Mouse (Mus musculus) cerebellum, adult 9-11 months (tissue): ENCODE measurements around the gene Loxl3.

Experiments
- DNase-seq: peaks from one replicate; pipeline ENCODE4 v3.0.0; 2022

Loxl3 gene

DNA sequence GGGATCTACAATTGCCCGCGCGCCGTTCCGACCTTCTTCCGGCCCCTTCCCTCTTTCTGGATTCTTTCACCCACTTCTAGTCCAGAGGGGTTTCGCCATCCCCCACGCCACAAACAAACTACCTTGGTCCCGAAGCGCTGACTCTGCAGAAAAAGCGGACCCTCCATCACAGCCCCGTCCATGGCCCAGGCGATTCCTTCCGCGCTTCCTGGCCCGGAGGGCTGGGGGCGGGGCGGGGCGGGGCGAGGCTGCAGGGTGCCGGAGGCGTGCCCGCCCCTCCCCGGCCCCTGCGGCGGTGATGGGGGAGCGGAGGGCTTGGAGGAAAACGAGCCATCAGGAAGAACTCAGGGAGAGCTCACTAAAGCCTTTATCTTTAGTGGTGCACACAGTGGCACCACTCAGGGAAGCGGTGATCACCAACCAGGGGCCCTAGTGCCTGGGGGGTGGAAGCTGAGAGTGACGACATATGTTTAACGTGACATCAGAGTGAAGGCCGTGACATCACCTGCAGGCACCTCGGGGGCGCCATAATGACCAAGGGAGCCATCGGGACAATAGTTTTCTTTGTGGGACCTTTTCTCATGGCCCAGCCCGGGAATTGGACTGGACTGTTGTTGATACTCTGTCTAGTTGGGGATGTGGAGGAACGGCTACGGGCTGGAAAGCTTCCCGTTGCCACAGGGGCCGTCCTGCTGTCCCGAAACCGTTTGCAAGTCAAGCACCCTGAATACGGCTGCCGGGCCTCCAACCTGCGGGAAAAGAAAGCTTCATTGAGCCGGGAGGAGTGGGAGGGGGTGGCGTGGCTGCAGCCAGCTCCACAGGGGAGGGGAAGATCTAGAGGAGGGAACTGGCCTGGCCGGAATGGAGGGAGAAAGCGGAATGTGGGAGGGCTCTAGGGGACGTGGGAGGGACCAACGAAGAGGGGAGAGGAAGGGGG, at the start of gene Loxl3, which contains the start of gene Dok1:
TSS of gene Loxl3 (plus strand) at position 925 of the 937 bp plus-strand sequence.
TSS of gene Dok1 (minus strand) at position 223 of the 937 bp plus-strand sequence.
- DNase-seq = no peak

DNA sequence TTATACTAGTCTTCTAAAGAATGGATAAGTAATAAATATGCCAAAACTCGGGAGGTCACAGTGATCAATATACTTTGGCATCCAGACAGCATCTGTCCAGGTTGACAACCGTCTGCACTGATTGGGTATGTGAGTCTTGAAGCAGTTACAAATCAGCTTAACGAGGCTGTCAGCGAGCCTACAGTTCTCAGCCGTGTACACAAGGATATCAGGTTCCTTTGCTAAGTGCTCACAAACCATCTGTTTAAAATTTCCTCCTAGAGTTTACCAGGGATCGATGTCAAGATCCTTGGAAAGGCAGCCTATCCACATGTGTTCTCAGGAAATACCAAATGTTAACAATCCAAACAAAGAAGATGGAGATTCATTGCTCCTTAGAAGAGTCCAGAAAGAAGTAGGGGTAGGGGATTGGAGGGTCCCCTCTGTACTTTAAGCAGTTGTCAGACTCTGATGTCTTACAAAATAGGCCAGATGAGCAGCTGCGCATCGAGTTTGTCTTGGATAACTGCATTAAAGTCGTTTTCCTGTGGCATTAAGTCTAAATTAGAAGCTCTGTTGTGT, 46.5 kb upstream of the Loxl3 start:
- no peak for DNase-seq

DNA sequence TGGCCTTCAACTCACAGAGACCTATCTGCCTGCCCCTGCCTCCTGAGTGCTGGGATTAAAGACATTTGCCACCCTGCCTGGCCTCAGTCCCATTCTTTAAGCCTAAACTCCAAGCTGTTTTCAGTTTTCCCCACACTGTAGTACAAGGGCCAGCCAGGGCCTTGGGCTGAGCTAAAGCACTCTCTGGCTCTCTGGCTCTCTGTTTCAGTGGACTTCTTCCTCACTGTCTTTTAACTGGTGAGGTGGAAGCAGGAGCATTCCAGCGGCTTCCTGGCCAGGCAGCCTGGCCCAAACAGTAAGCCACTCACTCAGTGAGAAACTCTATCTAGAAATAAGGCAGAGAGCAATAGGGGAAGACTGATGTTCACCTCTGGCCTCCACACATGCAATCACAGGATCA, 40.3 kb upstream of the Loxl3 start:
- no peak for DNase-seq

DNA sequence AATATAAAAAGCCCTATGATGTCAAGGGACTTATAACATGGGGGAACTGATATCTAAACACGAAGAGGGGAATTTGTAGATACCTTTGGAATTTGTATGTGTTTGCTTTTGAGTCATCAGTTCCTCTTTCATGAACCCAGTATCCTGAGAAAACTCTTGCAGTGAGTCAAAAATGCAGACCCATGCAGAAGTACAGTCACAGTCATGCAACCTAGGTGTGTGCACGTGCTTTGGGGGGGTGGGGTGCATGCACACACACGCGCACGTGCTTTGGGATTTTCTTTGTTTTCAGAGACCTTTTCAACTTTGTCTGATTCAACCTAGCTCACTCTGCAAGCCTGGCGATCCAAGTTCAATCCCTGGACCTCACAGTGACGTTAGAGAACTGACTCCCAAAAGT, 39.6 kb upstream of the Loxl3 start:
- no peak for DNase-seq

DNA sequence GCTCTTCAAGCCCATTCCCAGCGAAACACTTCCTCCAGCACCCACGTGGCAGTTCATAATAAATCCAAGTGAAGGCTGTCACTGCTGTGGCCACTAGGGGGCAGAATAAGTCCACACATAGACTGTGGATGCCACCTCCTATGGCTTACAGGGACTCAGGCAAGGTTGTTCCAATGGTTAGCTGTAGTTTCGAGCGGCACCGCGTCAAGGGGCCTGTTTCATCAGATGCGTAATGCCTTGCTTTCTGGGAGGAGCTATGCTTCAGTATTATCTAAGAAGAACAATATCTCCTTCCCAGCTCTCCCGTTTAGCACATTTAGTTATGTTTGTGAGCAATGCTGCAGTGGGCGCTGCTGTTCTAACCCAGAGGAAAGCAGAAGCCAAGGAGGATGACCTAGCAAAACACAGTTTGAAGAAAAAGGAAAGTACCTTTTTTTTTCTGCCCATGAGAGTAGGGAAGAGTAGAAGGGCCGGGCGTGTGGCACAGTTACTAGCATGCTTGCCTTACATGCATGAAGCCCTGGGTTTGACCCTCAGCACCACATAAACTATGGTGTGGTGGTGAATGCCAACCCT, 37.1 kb upstream of the Loxl3 start:
- peak; percentile 86 for DNase-seq

DNA sequence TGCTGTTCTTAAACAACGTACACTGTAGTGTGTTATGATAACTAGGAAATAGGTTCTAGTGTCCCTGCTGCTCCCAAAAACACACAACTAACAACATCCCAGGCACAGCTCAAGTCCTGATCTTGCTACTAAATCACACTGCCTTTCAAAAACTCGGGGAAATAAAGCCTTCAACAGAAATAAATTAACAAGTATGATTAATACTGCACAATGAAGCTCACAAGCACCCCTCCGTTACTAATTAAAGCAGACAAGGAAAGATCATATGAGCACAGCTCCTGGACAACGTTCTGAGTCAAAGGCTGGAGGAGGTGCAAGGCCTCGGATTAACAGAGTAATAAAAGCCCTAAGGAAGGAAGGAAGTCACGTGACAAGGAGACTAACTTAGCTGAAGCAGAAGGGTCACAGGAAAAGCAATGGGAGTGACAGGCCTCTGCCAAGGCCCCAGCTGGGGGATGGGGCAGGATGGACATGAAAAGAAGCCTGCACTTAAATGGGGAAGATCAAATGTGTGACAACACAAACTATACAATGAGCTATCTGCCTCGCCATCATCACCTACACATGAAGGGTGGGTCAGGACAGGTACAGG, 36.4 kb upstream of the Loxl3 start:
- peak; percentile 21 for DNase-seq

DNA sequence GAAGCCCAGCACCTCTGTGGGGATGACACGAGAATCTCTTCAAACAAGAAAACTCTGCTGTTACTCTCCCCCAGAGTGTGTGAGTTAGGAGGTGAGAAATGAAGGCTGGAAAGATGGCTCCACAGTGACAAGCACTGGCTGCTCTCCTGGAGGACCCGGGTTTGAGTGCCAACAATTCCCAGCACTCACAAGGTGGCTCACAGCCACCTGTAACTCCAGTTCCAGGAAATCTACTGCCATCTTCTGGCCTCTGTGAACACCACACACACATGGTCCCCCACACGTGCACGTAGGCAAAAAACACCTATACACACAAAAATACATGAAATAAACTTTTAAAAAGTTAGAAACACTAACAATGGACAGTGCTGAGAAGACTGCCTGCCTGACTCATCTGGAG, 35.6 kb upstream of the Loxl3 start:
- no peak for DNase-seq

DNA sequence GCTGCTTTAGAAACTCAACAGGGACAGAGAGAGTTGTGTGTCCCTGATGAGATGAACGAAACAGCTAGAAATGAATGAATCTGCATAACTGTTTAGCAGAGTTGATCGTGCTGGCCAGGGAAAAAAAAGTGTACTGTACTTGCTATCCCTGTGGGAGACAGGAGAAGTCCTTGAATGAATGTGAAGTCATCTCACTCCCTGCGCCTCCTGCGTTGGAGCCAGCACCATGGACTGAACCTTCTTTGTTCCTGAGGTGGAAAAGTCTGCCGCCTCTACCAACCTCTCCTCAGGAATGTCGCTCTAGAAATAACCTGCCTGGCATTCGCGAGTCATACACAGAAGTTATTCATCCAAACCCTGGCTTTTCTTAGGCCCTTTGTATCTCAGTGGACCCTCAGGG, 34.0 kb upstream of the Loxl3 start:
- DNase-seq = no peak

DNA sequence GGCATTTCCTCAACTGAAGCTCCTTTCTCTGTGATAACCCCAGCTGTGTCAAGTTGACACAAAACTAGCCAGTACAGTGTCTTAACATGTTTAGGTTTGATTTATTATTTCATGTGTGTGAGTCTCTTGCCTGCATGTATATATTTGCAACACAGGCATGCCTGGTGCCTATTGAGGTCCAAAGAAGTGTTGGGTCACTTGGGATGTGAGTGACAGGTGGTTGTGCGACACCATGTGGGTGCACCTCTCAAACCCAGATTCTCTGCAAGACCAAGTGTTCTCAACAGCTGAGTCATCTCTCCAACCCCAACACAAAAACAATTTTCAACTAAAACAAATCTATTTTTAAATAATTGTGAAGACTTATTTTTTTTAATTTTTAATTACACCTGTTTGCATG, 30.9 kb upstream of the Loxl3 start:
- no peak for DNase-seq

DNA sequence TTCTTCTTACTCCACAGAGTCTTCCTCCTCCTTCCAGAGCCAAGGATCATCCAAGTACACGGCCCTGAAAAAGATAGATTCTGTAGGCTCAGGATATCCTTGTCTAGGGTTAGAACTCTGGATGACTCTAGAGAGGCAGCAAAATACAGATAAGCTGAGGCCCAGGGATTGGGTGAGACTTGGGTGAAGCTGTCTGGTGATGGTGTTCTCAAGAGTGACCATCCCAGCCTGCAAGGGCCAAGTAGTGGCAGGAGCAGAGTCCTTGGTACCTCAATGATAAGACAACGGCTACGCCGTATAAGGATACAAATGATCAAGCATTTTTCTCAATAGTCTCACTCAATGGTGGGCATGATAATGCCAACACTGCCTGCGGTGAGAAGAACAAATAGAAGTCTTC, 30.1 kb upstream of the Loxl3 start:
- DNase-seq = no peak

DNA sequence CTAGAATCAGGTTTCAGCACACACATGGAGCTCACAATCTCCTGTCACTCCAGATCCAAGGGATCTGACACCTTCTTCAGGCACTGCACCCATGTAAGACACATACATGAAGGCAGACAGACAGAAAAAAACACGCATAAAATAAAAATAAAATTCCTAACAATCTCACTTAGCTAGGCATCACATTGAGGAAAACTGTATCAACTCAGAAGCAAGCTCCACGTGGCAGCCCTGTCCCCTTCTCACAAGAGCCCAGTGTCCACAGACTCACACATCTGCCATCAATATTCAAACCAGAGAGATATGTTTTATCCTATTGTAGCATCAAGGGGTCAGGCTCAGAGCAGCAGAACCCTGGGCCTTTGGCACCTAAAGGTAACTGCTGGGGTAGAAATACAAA, 29.7 kb upstream of the Loxl3 start:
- no peak for DNase-seq

DNA sequence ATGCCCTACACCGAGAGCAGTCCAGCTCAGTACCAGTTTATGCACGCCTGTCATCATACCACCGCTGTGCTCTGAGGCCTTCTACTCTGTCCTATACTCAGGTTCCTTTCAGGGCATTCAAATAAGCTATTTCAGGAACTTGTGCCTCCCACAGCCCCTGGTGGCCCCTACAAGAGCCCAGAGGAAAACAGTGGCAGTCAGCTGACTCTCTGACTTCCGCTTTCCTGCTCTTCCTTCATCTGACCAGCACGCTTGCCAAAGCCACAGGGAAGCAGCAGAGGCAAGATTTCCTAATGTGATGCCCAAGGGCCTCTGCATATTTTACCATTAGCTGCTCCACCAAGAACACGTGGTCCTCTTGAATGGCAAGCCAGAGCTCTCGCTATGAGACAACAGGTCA, 29.1 kb upstream of the Loxl3 start:
- DNase-seq = no peak

DNA sequence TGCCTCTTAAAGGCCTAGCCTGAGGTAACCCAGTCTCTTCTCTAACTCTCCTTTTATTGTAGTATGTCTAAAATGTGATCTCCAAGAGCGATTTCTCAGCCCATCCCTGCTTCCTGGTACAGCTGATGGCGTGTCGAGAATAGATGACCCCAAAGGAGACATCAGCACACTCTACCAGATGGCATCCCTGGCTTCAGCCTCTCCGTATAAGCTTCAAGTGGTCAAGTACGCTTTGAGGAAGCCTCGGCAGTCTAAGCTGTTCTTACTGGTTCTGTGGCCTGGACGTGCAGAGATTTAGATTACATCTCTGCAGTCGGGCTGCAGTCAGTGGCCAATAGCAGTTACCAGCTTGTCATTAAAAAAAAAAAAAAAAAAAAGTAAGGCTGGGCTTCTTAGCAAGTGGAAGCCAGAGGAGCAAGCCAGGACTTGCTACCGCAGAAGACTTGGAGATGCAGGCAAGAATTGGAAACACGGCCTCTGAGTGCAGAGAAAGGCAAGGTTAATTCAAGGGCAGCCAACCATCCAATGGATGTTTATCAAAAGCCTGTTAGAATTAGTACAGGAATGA, 28.4 kb upstream of the Loxl3 start:
- no peak for DNase-seq

DNA sequence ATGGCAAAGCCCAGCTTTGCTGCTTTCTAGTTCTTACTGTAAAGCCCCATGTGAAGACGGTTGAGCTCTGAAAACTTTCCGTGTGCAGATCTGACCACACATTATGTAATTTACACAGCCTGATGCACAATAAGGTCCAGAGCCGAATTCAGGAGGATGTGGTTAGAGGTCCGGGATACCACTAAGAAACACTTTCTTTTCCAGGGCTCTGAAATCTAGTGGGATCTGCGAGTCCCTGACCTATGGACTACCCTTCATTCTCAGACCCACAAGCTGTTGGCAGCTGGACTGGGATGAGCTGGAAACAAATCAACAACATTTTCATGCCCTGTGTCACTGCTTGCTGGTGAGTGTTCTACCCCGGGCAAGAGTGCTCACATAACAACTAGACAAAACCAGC, 27.9 kb upstream of the Loxl3 start:
- no peak for DNase-seq

DNA sequence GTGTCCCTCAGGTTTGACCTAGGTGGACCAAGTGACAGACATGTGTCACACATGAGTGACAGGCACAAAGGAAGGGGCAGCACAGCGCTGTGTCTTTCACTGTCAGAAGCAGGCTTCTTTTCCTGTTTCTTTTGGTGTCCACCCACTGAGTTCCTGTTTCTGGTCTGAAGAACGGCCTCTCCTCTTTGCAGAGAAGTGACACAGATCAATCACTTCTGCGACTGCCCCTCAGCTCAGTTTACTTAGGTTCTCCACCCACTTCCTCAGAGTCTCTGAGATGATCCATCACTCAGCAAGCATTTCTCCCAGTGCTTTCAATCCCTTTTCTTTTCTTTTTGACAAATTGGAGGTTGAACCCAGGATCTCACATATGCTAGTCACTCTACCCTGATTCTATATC, 25.3 kb upstream of the Loxl3 start:
- no peak for DNase-seq

DNA sequence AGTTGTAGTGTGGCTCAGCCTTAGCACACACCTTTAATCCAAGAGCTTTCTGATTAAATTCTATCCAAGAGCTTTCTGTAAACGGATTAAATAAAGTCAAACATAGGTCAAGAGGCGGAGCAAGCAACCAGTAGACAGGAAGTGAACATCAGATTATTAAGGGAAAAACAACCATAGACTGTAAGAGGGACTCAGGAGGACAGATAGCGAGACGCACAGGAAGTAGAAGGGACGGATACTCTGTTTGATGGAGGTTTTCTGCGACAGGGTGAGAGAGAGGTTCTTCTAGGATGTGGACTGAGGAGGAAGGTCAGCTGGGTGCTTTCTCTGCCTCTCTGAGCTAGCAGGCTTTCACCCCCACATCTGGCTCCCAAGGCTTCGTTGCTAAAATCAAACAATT, 24.0 kb upstream of the Loxl3 start:
- DNase-seq = no peak

DNA sequence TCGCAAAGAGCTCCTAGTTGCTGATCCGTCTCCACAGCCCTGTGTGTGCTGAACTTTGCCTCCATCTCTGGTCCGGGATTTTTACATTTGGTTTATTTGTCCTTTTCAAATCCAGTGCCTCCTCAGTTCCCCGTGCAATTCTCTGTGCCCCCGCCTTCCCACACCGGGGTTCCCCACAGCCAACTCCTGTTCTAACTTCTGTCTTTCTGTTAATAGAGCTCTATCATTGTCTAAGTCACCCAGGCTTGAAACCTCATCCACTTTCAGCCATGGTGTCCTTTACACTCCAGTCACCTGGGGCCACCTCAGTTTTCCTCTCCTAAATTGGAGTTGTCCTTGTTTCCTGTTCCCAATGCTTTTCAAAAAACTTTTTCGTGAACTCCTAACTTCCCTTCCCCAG, 22.7 kb upstream of the Loxl3 start:
- DNase-seq = no peak

DNA sequence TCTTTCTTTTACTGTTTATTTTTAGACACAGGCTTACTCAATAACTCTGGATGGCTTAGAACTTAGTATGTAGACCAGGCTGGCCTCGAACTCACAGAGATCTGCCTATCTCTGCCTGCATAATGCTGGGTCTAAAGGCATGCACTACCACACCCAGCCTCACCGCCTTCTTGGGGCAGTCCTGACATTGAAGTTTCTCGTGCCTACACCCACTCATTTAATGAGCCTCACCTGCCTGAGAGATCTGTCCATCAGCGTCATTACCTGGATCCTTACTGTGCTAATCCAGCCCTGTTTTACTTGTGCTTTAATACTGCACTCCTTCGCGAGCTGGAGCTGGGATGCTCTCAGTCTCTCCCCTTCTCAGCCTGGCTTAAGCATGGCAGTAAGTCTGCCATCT, 22.2 kb upstream of the Loxl3 start:
- DNase-seq = no peak

DNA sequence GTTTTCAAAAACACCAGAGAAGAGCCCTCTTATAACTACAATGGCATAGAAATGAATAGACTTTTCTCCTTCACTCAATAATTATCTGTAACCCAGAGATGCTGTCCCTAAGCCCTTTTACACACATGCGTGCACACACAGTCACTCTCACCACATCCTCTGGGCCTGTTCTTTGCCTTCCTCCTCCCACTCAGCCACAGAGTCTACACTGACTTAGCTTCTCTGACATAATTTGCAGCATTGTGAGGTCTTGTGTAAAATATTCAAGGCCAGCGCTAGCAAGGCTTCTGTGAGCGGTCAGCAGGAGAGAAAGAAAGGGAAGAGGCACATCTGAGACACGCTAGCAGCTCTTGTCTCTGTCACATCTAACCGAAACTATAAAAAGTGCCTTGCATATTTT, 20.5 kb upstream of the Loxl3 start:
- no peak for DNase-seq

DNA sequence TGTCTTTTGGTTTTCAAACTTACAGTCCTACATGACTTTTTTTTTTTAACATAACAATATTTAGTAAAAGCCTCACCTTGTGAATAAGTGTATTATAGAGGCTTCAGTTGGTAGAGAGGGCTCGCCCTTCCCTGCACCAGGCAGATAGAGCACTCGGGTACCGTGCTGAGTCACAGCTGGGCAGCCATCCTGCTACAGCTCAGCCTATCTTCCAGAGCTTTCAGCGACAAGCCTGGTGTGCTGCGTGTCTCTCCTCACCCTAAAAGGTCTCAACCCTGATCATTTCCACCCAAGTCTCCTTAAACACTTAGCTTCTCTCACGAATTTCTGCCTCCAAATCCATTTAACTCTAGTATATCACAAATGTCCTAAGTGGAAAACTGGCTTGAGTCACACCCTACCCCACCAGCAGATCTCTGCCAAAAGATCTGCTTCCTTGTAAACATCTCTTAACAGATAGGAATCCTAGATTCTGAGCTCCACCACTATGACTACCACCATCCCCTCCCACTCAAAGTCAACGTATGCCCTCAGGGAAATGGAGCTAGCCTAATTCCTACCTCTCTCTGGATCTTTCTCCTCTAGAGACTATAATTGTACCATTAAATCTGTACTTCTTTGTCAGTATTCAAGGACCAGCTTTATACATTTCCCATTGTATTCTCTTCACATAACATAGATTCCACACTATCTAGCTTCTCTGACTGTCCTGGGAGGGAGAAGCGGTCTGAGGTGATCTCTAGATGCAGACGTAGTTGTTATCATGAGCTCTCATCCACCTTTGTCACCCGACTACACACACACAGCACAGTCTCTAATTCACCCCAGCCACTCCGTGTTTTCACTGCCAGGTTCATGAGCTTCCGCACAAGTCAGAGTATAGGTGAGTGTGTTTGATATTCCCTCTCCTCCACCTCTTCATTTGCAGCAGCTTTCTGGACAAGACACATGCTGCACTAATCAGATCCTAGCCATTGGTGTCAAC, 19.2 kb upstream of the Loxl3 start:
- no peak for DNase-seq

DNA sequence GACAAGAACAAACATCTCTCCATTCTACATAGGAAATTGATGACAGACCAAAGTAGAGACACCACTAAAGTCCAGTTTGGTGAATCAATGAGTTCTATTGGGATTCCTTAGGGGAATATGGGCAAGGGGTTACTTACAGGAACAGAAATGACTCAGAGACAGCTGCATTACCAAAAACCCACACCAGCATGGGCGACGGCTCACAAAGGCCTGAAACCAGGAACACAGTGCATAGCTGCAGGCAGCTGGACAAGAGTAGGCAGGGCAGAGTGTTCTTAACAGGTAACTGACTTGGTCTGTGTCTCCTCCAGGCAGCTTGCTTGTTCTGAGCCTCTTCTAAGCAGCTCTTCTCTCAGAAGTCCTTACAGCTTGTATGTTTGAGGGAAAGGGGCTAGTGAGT, 18.2 kb upstream of the Loxl3 start:
- no peak for DNase-seq

DNA sequence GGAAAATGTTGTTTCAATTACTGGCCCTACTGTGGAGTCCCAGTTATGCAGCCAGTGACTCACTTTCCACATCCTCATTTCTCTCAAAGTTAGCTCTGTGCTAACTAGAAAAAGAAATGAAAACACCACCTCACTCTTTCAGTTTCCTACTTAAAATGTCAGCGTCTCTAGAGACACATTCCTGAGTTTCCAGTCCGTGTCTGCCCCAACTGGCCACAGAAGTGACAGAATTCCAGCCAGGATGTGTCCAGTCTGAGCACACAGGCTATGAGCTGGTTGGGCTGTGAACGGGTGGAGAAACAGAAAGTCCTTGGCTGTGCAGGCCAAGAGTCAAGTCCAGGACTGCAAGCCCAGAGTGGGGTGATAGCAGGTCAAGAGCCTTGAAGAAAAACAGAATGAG, 16.8 kb upstream of the Loxl3 start:
- no peak for DNase-seq
